Mouse (Mus musculus): ENCODE data around the gene Etnk2. TPM values are rescaled to one million over a fixed set of nuclear protein-coding genes. Genes with fewer than 3 reads are reported as not detected.

Etnk2 gene
- polyA plus RNA-seq, 1 experiment from 2014 or later: 2.8 TPM

DNA sequence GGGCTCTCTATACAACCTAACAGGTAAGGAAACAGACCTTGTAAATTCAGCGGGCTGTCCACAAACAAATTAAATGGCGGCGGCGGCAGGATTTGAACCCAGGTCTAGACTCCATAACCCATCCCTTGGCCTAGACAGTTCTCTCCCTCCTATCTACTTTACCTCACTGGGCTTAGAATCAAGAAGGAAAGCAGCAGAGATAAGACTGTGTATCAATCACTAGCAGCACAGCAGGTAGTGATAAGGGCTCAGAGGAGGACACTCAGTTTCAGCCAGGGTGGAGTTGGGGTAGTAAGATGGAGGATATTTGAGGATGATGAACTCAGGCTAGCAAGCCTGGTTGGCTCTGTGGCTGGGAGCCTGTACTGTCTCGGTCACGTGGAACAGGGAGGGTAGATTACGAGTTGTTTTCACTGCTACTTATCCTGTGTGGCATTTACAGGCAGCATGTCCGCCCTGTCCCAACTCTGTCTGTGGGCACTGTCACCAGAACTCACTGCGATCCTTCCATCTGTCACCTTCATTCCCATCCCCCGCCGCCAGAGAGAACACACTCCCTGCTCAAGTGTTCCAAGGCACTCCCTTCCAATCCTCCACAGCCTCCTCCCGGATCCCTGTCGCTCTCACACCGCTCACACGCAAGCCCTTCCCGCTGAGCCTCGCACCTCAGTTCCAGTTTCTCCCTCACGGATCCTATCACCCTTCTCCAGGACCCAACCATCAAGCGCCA lies 24.3 kb downstream of the Etnk2 start:
- DNase-seq (ENCODE audit: low spot score) (no peak), ATAC-seq (ENCODE audit: low FRiP score, low TSS enrichment) (no peak)
- no peak overlapping the region for H3K4me3 ChIP-seq (ENCODE audit: low read depth, low read length)
- no peaks in the 10 kb centered on the region for H3K4me1 ChIP-seq (replicated peaks; ENCODE audit: control insufficient read depth, insufficient read depth)
- H3K9me3 ChIP-seq (ENCODE audit: control insufficient read depth, low read length): no peaks in the 10 kb centered on the region
- peaks cover 10% of the 10 kb centered on the region for H3K36me3 ChIP-seq (ENCODE audit: control insufficient read depth, insufficient read depth, low read length)
- no peaks in the 10 kb centered on the region for H3K27me3 ChIP-seq (ENCODE audit: control insufficient read depth, insufficient read depth, low read length)
- TF ChIP-seq EP300 (optimal IDR thresholded peaks at IDR 0.05): no peak
- no peak for TF ChIP-seq CTCF (IDR thresholded peaks at IDR 0.05; ENCODE audit: low read depth)
- H3K9ac ChIP-seq (ENCODE audit: low read length): no peak overlapping the region
- H3K4me2 ChIP-seq (replicated peaks; ENCODE audit: low read depth): no peak overlapping the region
- 63% methylated on average over 19 of the region's 19 CpGs for WGBS
- no peak overlapping the region for H3K27ac ChIP-seq (replicated peaks)

DNA sequence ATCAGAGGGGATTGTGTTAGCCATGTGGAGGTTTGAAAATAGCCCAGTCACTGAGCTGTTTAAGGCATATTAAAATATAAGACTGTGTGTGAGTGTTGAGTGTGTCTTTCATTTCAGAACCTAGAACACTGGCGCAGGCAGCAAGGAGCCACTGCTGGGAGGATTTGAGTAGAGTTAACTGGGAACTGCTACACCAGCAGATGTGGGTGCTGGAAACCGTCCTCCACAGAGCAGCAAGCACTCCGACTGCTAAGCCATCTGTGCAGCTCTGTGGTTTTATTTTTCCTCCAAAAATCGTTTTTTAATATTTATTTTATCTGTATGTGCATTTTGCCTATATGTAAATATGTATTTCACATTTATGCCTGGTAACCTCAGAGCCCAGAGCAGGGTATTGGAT lies 31.3 kb downstream of the Etnk2 start:
- WGBS: 71% methylated on average over 4 of the region's 4 CpGs

DNA sequence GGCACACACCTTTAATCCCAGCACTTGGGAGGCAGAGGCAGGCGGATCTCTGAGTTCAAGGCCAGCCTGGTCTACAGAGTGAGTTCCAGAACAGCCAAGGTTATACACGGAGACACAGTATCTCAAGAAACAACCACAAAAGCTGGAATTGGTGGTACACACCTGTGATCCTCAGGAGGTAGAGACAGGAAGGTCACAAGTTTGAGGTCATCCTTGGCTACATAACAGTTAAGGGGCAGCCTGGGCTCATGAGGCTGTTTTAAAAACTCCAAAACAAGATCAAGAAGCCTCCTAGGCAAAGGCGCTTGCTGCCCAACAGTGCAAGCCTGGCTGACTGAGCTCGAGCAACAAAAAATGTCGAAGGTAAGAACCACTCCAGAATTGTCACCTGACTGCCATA lies 33.3 kb downstream of the Etnk2 start:
- WGBS: 93% methylated on average over 5 of the region's 5 CpGs

More for the DNA sequence above, 31.3 kb downstream of the Etnk2 start:
- Histone ChIP-seq H3K4me3 (ENCODE audit: low read depth, low read length) (no peak overlapping the region), H3K36me3 (ENCODE audit: control insufficient read depth, insufficient read depth, low read length) (peaks cover 3% of the 10 kb centered on the region; the same call in 1 of the 2 replicates), H3K9me3 (ENCODE audit: control insufficient read depth, low read length) (no peaks in the 10 kb centered on the region), H3K27me3 (ENCODE audit: control insufficient read depth, insufficient read depth, low read length) (no peaks in the 10 kb centered on the region), H3K4me1 (replicated peaks; ENCODE audit: control insufficient read depth, insufficient read depth) (no peaks in the 10 kb centered on the region), H3K4me2 (replicated peaks; ENCODE audit: low read depth) (no peak overlapping the region), H3K27ac (replicated peaks) (no peak overlapping the region), H3K9ac (ENCODE audit: low read length) (no peak overlapping the region)
- no peak for ATAC-seq (ENCODE audit: low FRiP score, low TSS enrichment)
- no peak for TF ChIP-seq EP300 (optimal IDR thresholded peaks at IDR 0.05)
- TF ChIP-seq CTCF (IDR thresholded peaks at IDR 0.05; ENCODE audit: low read depth): no peak
- DNase-seq (ENCODE audit: low spot score): no peak

DNA sequence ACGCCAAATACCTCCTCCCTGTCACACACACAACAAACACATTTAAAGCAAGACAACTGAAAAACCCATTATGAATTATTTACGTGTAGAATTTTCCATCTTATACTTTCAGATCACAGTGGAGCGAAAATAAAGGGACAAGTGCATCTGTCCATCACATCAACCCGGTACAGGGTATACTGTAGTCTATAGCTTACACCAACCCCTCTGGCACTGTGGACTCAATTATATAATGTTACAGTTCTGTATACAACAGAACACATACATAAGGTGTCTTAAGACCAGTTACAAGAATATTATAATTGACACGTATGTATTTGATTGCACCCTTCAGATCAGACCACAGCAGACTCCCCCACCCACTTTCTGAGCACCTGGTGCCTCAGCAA lies 33.7 kb downstream of the Etnk2 start:
- Histone ChIP-seq H3K9ac (ENCODE audit: low read length) (no peak overlapping the region), H3K4me1 (replicated peaks; ENCODE audit: control insufficient read depth, insufficient read depth) (no peaks in the 10 kb centered on the region)

More for the DNA sequence above, 33.3 kb downstream of the Etnk2 start:
- Histone ChIP-seq H3K27ac (replicated peaks) (no peak overlapping the region), H3K4me3 (ENCODE audit: low read depth, low read length) (no peak overlapping the region), H3K9me3 (ENCODE audit: control insufficient read depth, low read length) (no peaks in the 10 kb centered on the region), H3K4me2 (replicated peaks; ENCODE audit: low read depth) (no peak overlapping the region), H3K36me3 (ENCODE audit: control insufficient read depth, insufficient read depth, low read length) (no peaks in the 10 kb centered on the region), H3K27me3 (ENCODE audit: control insufficient read depth, insufficient read depth, low read length) (no peaks in the 10 kb centered on the region), H3K4me1 (replicated peaks; ENCODE audit: control insufficient read depth, insufficient read depth) (no peaks in the 10 kb centered on the region), H3K9ac (ENCODE audit: low read length) (no peak overlapping the region)
- no peak for ATAC-seq (ENCODE audit: low FRiP score, low TSS enrichment)
- DNase-seq (ENCODE audit: low spot score): no peak
- TF ChIP-seq EP300 (optimal IDR thresholded peaks at IDR 0.05): no peak
- TF ChIP-seq CTCF (IDR thresholded peaks at IDR 0.05; ENCODE audit: low read depth): no peak

GRCm38 (mm10) chr1:133397483-133398237 lies 34.3 kb downstream of the Etnk2 start:
- TF ChIP-seq CTCF (IDR thresholded peaks at IDR 0.05; ENCODE audit: low read depth) (0 out of 2 replicates have a peak, but pooled peaks have one; percentile 10), EP300 (optimal IDR thresholded peaks at IDR 0.05) (no peak)
- Histone ChIP-seq H3K9me3 (ENCODE audit: control insufficient read depth, low read length) (no peaks in the 10 kb centered on the region), H3K4me3 (ENCODE audit: low read depth, low read length) (no peak overlapping the region), H3K36me3 (ENCODE audit: control insufficient read depth, insufficient read depth, low read length) (no peaks in the 10 kb centered on the region), H3K4me2 (replicated peaks; ENCODE audit: low read depth) (no peak overlapping the region), H3K27ac (replicated peaks) (0 out of 2 replicates have a peak overlapping the region, but pooled peaks have one; percentile 45), H3K27me3 (ENCODE audit: control insufficient read depth, insufficient read depth, low read length) (no peaks in the 10 kb centered on the region), H3K4me1 (replicated peaks; ENCODE audit: control insufficient read depth, insufficient read depth) (no peaks in the 10 kb centered on the region), H3K9ac (ENCODE audit: low read length) (no peak overlapping the region; the same call in 1 of the 2 replicates)
- DNase-seq (ENCODE audit: low spot score) (no peak), ATAC-seq (ENCODE audit: low FRiP score, low TSS enrichment) (0 out of 2 replicates have a peak, but pooled peaks have one; percentile 22)
- 27% methylated on average over 17 of the region's 17 CpGs for WGBS

More for the DNA sequence above, 33.7 kb downstream of the Etnk2 start:
- Histone ChIP-seq H3K4me3 (ENCODE audit: low read depth, low read length) (no peak overlapping the region), H3K9me3 (ENCODE audit: control insufficient read depth, low read length) (no peaks in the 10 kb centered on the region), H3K27me3 (ENCODE audit: control insufficient read depth, insufficient read depth, low read length) (no peaks in the 10 kb centered on the region), H3K27ac (replicated peaks) (0 out of 2 replicates have a peak overlapping the region, but pooled peaks have one; percentile 45), H3K36me3 (ENCODE audit: control insufficient read depth, insufficient read depth, low read length) (no peaks in the 10 kb centered on the region), H3K4me2 (replicated peaks; ENCODE audit: low read depth) (no peak overlapping the region)
- 78% methylated on average over 5 of the region's 5 CpGs for WGBS
- DNase-seq (ENCODE audit: low spot score) (no peak), ATAC-seq (ENCODE audit: low FRiP score, low TSS enrichment) (no peak)
- TF ChIP-seq EP300 (optimal IDR thresholded peaks at IDR 0.05): no peak
- TF ChIP-seq CTCF (IDR thresholded peaks at IDR 0.05; ENCODE audit: low read depth): no peak

All from stomach, postnatal 0 days (tissue).